Comparison of ENCODE assay signal across 9 mouse cellular contexts in genomic region chr19:24621610-24622220, GRCm38 (mm10). TPM values are rescaled to one million over a fixed set of nuclear protein-coding genes. Genes with fewer than 3 reads are reported as not detected.
DNase-seq lines count a peak whose midpoint lies in the region; ATAC-seq and TF ChIP-seq lines count a peak whose summit lies in the region.
"Had no signal": no experiment of that assay in that cellular context is flagged by ENCODE, and none has a peak within 500 bp of the region (broad histone marks: within the 10 kb centered on the region; RNA-seq: fewer than 3 reads in every experiment).

No protein-coding gene starts in this region.

- in situ Hi-C loops in ES-E14 (cut with MboI; ENCODE audit: low sequenced_read_pairs in 2 of 2, unreplicated experiment in 2 of 2) = loop anchor here in 1 of 2 experiments (10.0 kb wide), 1 partner anchor 253 kb away; the partner anchor contains the start of gene Gm10053

- no peak overlapping the region for H3K9ac ChIP-seq in ES-E14 (ENCODE audit: insufficient read depth, low read depth, low read length, poor library complexity, severe bottlenecking)
- no peak overlapping the region for H3K9ac ChIP-seq in embryonic facial prominence, embryonic 14.5 days (ENCODE audit: low read depth, low read length)
- H3K9ac ChIP-seq: limb, embryonic 15.5 days had no signal

- H3K36me3 ChIP-seq in ES-E14 (ENCODE audit: control insufficient read depth, insufficient read depth, low read length, poor library complexity, severe bottlenecking) = no peaks in the 10 kb centered on the region
- no peaks in the 10 kb centered on the region for H3K36me3 ChIP-seq in embryonic facial prominence, embryonic 14.5 days (ENCODE audit: control insufficient read depth, insufficient read depth, low read length)
- H3K36me3 ChIP-seq: limb, embryonic 15.5 days had no signal

- no peaks in the 10 kb centered on the region for H3K4me1 ChIP-seq in ES-E14 (ENCODE audit: control insufficient read depth in 2 of 2, insufficient read depth in 2 of 2, low read length in 2 of 2, poor library complexity in 1 of 2)
- no peaks in the 10 kb centered on the region for H3K4me1 ChIP-seq in embryonic facial prominence, embryonic 14.5 days (ENCODE audit: control insufficient read depth, insufficient read depth, low read length)
- H3K4me1 ChIP-seq: limb, embryonic 15.5 days had no signal

- no peaks in the 10 kb centered on the region for H3K27me3 ChIP-seq in embryonic facial prominence, embryonic 14.5 days (replicated peaks; ENCODE audit: control insufficient read depth, insufficient read depth, low read length)
- H3K27me3 ChIP-seq: limb, embryonic 15.5 days had no signal

- peak; percentile 72 for DNase-seq in ES-E14 (ENCODE audit: low read depth, low spot score)
- DNase-seq in adrenal gland, postnatal 36 days = peak; percentile 71 to 84
- peak; percentile 72 for DNase-seq in embryonic facial prominence, embryonic 14.5 days (ENCODE audit: low spot score)
- DNase-seq in heart, postnatal 10 days = peak; percentile 75 to 87
- peak; percentile 40 to 79 for DNase-seq in layer of hippocampus, adult 2 months (ENCODE audit: low spot score in 2 of 2)
- peak; percentile 67 for DNase-seq in lung, postnatal 25 days (ENCODE audit: low spot score)
- DNase-seq in retina, postnatal 7 days (ENCODE audit: low read depth, low spot score) = peak; percentile 51
- peak; percentile 89 for DNase-seq in thymus, postnatal 4 days

- WGBS in embryonic facial prominence, embryonic 14.5 days = 33% methylated on average over 8 of the region's 8 CpGs

- H3K4me2 ChIP-seq in embryonic facial prominence, embryonic 14.5 days (ENCODE audit: low read depth, low read length) = no peak overlapping the region
- H3K4me2 ChIP-seq: limb, embryonic 15.5 days had no signal

- no peak for ATAC-seq in embryonic facial prominence, embryonic 14.5 days (ENCODE audit: low read depth)

- no peaks in the 10 kb centered on the region for H3K9me3 ChIP-seq in ES-E14 (ENCODE audit: control insufficient read depth, insufficient read depth, low read depth, low read length)
- H3K9me3 ChIP-seq in embryonic facial prominence, embryonic 14.5 days (ENCODE audit: control insufficient read depth, low read length) = no peaks in the 10 kb centered on the region
- H3K9me3 ChIP-seq: limb, embryonic 15.5 days had no signal

- H3K4me3 ChIP-seq in ES-E14 (ENCODE audit: insufficient read depth in 1 of 2, low read depth in 1 of 2, low read length in 2 of 2, poor library complexity in 1 of 2, severe bottlenecking in 1 of 2) = no peak overlapping the region
- no peak overlapping the region for H3K4me3 ChIP-seq in embryonic facial prominence, embryonic 14.5 days (ENCODE audit: low read depth, low read length)
- H3K4me3 ChIP-seq in layer of hippocampus, adult 2 months = no peak overlapping the region
- H3K4me3 ChIP-seq: limb, embryonic 15.5 days had no signal

- TF ChIP-seq CTCF in layer of hippocampus, adult 2 months (conservative IDR thresholded peaks at IDR 0.05) = peak; percentile 97

- intact Hi-C loops in heart, postnatal 10 days (cut with DNase I) = loop anchor here (1.0 kb wide), 2 partner anchors 250 to 264 kb away; no protein-coding TSS in a partner anchor

- no peak overlapping the region for H3K27ac ChIP-seq in ES-E14 (ENCODE audit: insufficient read depth, low read depth, low read length, poor library complexity, severe bottlenecking)
- no peak overlapping the region for H3K27ac ChIP-seq in embryonic facial prominence, embryonic 14.5 days (replicated peaks; ENCODE audit: low read depth, low read length)
- no peak overlapping the region for H3K27ac ChIP-seq in layer of hippocampus, adult 2 months
- H3K27ac ChIP-seq: limb, embryonic 15.5 days had no signal

TF ChIP-seq in ES-E14, 5 proteins besides CTCF, POLR2A, EP300 and RAD21:
- no peak for TF ChIP-seq ZNF384 (IDR thresholded peaks at IDR 0.05; ENCODE audit: low read depth, low read length)
- no peak for TF ChIP-seq MAFK (IDR thresholded peaks at IDR 0.05; ENCODE audit: insufficient read depth, low read depth, low read length)
- TF ChIP-seq HCFC1 (IDR thresholded peaks at IDR 0.05; ENCODE audit: borderline replicate concordance, insufficient read depth, low read length) = no peak
- peak; percentile 36; the same call in 1 of the 2 replicates for TF ChIP-seq ZC3H11A (IDR thresholded peaks at IDR 0.05; ENCODE audit: borderline replicate concordance, low read depth, low read length)
- no peak for TF ChIP-seq CHD2 (IDR thresholded peaks at IDR 0.05; ENCODE audit: low read depth, low read length)

RNA-seq across cellular contexts. Expression of gene Tmem252, which starts 52.1 kb away (rescaled TPM):
- 0.22 and 0.42 TPM in 2 replicates for total RNA-seq in ES-E14 (2012; rRNA removed)
- total RNA-seq in adrenal gland, postnatal 36 days (2021) = under 1 TPM; 0.16 to 0.50 TPM
- polyA plus RNA-seq in embryonic facial prominence, embryonic 14.5 days (2014; fragmentation: Nextera tagmentation; extraction: Ambion mirVana) = 3.6 and 3.8 TPM in 2 replicates
- total RNA-seq in heart, postnatal 10 days (2021) = under 1 TPM; 0.07 to 0.12 TPM
- total RNA-seq in layer of hippocampus, adult 2 months (2021) = under 1 TPM; 0.20 to 0.33 TPM
